Mouse (Mus musculus): ENCODE results near the gene Srrm3. TPM values are rescaled to one million over a fixed set of nuclear protein-coding genes. Genes with fewer than 3 reads are reported as not detected.

Gene Srrm3
- polyA plus RNA-seq, 1 experiment from 2014 or later = 49.3 TPM

DNA sequence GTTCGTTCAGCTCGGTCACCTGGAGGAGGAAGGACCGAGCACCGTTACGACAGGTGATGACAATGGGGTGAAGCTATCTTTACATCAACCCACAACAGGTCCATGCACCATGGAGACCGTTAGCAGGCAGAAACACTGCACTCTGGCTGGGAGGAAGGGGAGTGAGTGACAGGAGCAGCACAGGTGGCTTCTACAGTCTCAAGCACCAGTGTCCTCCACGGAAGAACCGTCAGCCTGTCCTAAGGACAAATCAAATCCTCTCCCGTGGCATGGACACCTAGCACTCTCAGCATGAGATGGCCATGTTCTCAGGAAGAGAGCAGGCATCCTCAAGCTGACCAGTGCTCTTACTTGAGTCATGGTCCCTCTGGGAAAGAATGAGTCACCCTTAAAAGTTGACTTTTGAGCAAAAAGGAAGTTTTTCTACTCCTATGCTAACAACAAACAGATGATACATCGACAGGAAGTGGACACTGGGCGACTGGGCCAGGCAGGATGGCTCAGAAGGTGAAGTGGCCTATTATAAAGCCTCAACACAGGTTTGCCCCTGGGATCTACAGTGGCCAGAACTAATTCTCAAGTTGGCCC, 105.0 kb downstream of the Srrm3 start:
- no peak for ATAC-seq (ENCODE audit: low FRiP score)
- peaks cover 85% of the 10 kb centered on the region for H3K36me3 ChIP-seq (replicated peaks; ENCODE audit: control insufficient read depth, insufficient read depth)
- WGBS = 90% methylated on average over 11 of the region's 11 CpGs

GRCm38 (mm10) chr5:135913201-135913600, 106.5 kb downstream of the Srrm3 start:
- DNase-seq (ENCODE audit: low spot score) = no peak
- Histone ChIP-seq H3K4me2 (replicated peaks) (no peak overlapping the region), H3K9ac (no peak overlapping the region), H3K4me1 (replicated peaks; ENCODE audit: control insufficient read depth, insufficient read depth, low read length) (no peaks in the 10 kb centered on the region), H3K4me3 (replicated peaks; ENCODE audit: low read length) (no peak overlapping the region), H3K27ac (no peak overlapping the region), H3K27me3 (ENCODE audit: control insufficient read depth, insufficient read depth, low read length) (no peaks in the 10 kb centered on the region), H3K9me3 (ENCODE audit: control insufficient read depth, low read length) (no peaks in the 10 kb centered on the region), H3K36me3 (replicated peaks; ENCODE audit: control insufficient read depth, insufficient read depth) (peaks cover 83% of the 10 kb centered on the region)
- no peak for ATAC-seq (ENCODE audit: low FRiP score)
- WGBS = 86% methylated on average over 5 of the region's 5 CpGs

More for the DNA sequence above, 105.0 kb downstream of the Srrm3 start:
- no peak for DNase-seq (ENCODE audit: low spot score)
- H3K9ac ChIP-seq = no peak overlapping the region
- H3K4me1 ChIP-seq (replicated peaks; ENCODE audit: control insufficient read depth, insufficient read depth, low read length) = no peaks in the 10 kb centered on the region
- H3K4me3 ChIP-seq (replicated peaks; ENCODE audit: low read length) = no peak overlapping the region
- H3K9me3 ChIP-seq (ENCODE audit: control insufficient read depth, low read length) = no peaks in the 10 kb centered on the region
- H3K4me2 ChIP-seq (replicated peaks) = no peak overlapping the region
- H3K27me3 ChIP-seq (ENCODE audit: control insufficient read depth, insufficient read depth, low read length) = no peaks in the 10 kb centered on the region
- H3K27ac ChIP-seq = no peak overlapping the region

DNA sequence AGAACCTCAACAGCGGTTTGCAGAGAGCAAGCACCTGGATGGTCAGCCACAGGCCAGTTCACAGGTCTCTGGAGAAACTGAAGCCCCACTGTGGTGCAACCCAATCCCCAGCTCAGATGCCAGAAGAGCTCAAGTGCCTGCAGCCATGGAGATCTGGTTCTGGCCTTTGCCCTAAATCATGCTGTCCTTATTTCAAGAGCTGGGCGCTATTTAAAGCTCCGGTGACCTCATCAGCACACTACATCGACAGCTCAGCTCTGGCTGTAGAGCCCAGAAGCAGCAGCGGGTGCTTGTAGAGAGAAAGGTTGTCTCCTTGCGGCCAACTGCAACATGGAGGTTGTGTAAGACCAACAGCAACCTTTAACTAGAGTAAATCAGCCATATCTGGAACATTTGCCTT, 107.5 kb downstream of the Srrm3 start:
- no peak overlapping the region for H3K27ac ChIP-seq
- H3K4me2 ChIP-seq (replicated peaks) = no peak overlapping the region
- H3K4me1 ChIP-seq (replicated peaks; ENCODE audit: control insufficient read depth, insufficient read depth, low read length) = no peaks in the 10 kb centered on the region
- 88% methylated on average over 6 of the region's 6 CpGs for WGBS
- DNase-seq (ENCODE audit: low spot score) = no peak
- no peak overlapping the region for H3K9ac ChIP-seq
- H3K36me3 ChIP-seq (replicated peaks; ENCODE audit: control insufficient read depth, insufficient read depth) = peaks cover 83% of the 10 kb centered on the region
- ATAC-seq (ENCODE audit: low FRiP score) = no peak
- no peaks in the 10 kb centered on the region for H3K27me3 ChIP-seq (ENCODE audit: control insufficient read depth, insufficient read depth, low read length)
- no peak overlapping the region for H3K4me3 ChIP-seq (replicated peaks; ENCODE audit: low read length)
- H3K9me3 ChIP-seq (ENCODE audit: control insufficient read depth, low read length) = no peaks in the 10 kb centered on the region

DNA sequence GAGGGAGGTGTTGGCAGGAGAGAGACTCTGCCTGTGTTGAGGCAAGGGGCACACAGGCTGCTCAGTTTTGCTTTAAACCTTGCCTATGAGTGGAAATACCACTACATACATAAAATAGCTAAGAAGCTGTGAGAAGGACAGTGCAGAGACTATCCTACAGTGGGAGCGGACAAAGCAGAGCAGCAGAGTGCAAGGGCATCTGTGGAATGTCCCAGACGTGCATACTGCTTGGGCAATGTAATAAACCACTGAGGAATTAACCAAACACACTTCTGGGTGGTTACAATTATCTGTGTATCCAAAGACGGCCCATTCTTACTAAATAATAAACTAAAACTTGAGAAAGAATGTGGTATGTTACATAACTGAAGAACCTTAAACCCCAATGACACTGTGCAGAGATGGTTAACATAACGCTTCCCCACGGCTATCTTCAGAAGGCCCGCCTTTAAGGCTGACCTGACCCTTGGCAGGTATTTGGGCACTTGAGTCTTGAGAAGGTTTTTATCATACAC, 109.4 kb downstream of the Srrm3 start:
- 91% methylated on average over 6 of the region's 6 CpGs for WGBS

DNA sequence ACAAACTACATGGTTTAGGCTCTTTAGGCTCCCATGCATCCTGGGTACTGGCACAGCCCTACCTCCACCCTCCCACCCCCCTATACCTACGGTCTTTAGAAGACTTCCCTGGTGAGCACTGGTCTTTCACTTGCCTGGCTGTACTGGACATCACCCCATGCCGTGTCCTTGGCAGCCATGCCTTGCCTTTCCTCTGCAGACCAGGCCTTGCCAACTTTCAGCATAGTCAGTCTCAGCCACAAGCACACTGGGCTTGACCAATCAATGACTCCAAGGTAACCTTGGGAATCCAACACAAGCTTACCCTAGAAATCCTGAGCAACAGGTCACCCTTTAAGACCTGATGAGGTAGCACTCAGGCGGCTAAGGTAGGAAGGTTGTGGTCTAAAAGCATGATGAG, 109.9 kb downstream of the Srrm3 start:
- no peak overlapping the region for H3K9ac ChIP-seq
- H3K36me3 ChIP-seq (replicated peaks; ENCODE audit: control insufficient read depth, insufficient read depth) = peaks cover 79% of the 10 kb centered on the region
- H3K27ac ChIP-seq = no peak overlapping the region
- no peaks in the 10 kb centered on the region for H3K4me1 ChIP-seq (replicated peaks; ENCODE audit: control insufficient read depth, insufficient read depth, low read length)
- ATAC-seq (ENCODE audit: low FRiP score) (no peak), DNase-seq (ENCODE audit: low spot score) (no peak)
- WGBS = 96% methylated on average over 3 of the region's 3 CpGs
- H3K27me3 ChIP-seq (ENCODE audit: control insufficient read depth, insufficient read depth, low read length) = no peaks in the 10 kb centered on the region
- no peak overlapping the region for H3K4me3 ChIP-seq (replicated peaks; ENCODE audit: low read length)
- no peak overlapping the region for H3K4me2 ChIP-seq (replicated peaks)
- no peaks in the 10 kb centered on the region for H3K9me3 ChIP-seq (ENCODE audit: control insufficient read depth, low read length)

More for the DNA sequence above, 109.4 kb downstream of the Srrm3 start:
- no peak for ATAC-seq (ENCODE audit: low FRiP score)
- no peak overlapping the region for H3K9ac ChIP-seq
- H3K9me3 ChIP-seq (ENCODE audit: control insufficient read depth, low read length) = no peaks in the 10 kb centered on the region
- DNase-seq (ENCODE audit: low spot score) = no peak
- no peaks in the 10 kb centered on the region for H3K27me3 ChIP-seq (ENCODE audit: control insufficient read depth, insufficient read depth, low read length)
- no peak overlapping the region for H3K4me3 ChIP-seq (replicated peaks; ENCODE audit: low read length)
- H3K4me2 ChIP-seq (replicated peaks) = no peak overlapping the region
- H3K27ac ChIP-seq = no peak overlapping the region
- H3K36me3 ChIP-seq (replicated peaks; ENCODE audit: control insufficient read depth, insufficient read depth) = peaks cover 79% of the 10 kb centered on the region
- H3K4me1 ChIP-seq (replicated peaks; ENCODE audit: control insufficient read depth, insufficient read depth, low read length) = no peaks in the 10 kb centered on the region

- no peak overlapping the region for H3K9ac ChIP-seq
- WGBS = 93% methylated on average over 8 of the region's 8 CpGs
Observed at GRCm38 (mm10) chr5:135917327-135918058, 110.8 kb downstream of the Srrm3 start.

DNA sequence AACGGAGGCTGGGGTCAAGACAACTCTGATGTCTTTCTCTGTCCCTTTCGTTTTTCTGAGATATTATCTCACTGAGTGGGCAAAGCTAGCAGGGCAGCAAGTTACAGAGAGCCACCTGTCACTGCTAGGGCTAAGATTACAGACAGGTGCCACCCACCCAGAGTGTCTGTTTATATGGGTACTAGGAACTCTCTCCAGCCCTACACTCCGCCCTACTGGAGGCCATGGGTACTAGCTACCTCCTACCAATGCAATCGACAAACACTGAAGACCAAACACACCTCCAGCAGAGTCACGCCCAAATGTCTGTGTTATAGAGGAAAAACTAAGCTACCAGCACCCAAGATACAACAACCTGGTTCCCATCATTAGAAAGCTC, 111.4 kb downstream of the Srrm3 start:
- ATAC-seq (ENCODE audit: low FRiP score) = no peak
- 96% methylated on average over 5 of the region's 5 CpGs for WGBS
- H3K36me3 ChIP-seq (replicated peaks; ENCODE audit: control insufficient read depth, insufficient read depth) = peaks cover 82% of the 10 kb centered on the region
- no peaks in the 10 kb centered on the region for H3K9me3 ChIP-seq (ENCODE audit: control insufficient read depth, low read length)
- H3K4me1 ChIP-seq (replicated peaks; ENCODE audit: control insufficient read depth, insufficient read depth, low read length) = no peaks in the 10 kb centered on the region
- H3K4me3 ChIP-seq (replicated peaks; ENCODE audit: low read length) = no peak overlapping the region
- no peak for DNase-seq (ENCODE audit: low spot score)
- no peak overlapping the region for H3K27ac ChIP-seq
- H3K4me2 ChIP-seq (replicated peaks) = no peak overlapping the region
- no peaks in the 10 kb centered on the region for H3K27me3 ChIP-seq (ENCODE audit: control insufficient read depth, insufficient read depth, low read length)
- no peak overlapping the region for H3K9ac ChIP-seq

More at GRCm38 (mm10) chr5:135917327-135918058, 110.8 kb downstream of the Srrm3 start:
- H3K27ac ChIP-seq = no peak overlapping the region
- H3K4me3 ChIP-seq (replicated peaks; ENCODE audit: low read length) = no peak overlapping the region
- no peak for DNase-seq (ENCODE audit: low spot score)
- H3K4me1 ChIP-seq (replicated peaks; ENCODE audit: control insufficient read depth, insufficient read depth, low read length) = no peaks in the 10 kb centered on the region
- H3K4me2 ChIP-seq (replicated peaks) = no peak overlapping the region
- no peak for ATAC-seq (ENCODE audit: low FRiP score)
- no peaks in the 10 kb centered on the region for H3K9me3 ChIP-seq (ENCODE audit: control insufficient read depth, low read length)
- H3K27me3 ChIP-seq (ENCODE audit: control insufficient read depth, insufficient read depth, low read length) = no peaks in the 10 kb centered on the region
- peaks cover 80% of the 10 kb centered on the region for H3K36me3 ChIP-seq (replicated peaks; ENCODE audit: control insufficient read depth, insufficient read depth)

- Histone ChIP-seq H3K4me1 (replicated peaks; ENCODE audit: control insufficient read depth, insufficient read depth, low read length) (no peaks in the 10 kb centered on the region), H3K36me3 (replicated peaks; ENCODE audit: control insufficient read depth, insufficient read depth) (peaks cover 84% of the 10 kb centered on the region), H3K4me3 (replicated peaks; ENCODE audit: low read length) (no peak overlapping the region), H3K27ac (no peak overlapping the region), H3K4me2 (replicated peaks) (no peak overlapping the region), H3K9me3 (ENCODE audit: control insufficient read depth, low read length) (no peaks in the 10 kb centered on the region), H3K27me3 (ENCODE audit: control insufficient read depth, insufficient read depth, low read length) (no peaks in the 10 kb centered on the region), H3K9ac (no peak overlapping the region)
- DNase-seq (ENCODE audit: low spot score) = no peak
- WGBS = 94% methylated on average over 5 of the region's 5 CpGs
- ATAC-seq (ENCODE audit: low FRiP score) = no peak
Observed at GRCm38 (mm10) chr5:135918593-135918992, 111.9 kb downstream of the Srrm3 start.

DNA sequence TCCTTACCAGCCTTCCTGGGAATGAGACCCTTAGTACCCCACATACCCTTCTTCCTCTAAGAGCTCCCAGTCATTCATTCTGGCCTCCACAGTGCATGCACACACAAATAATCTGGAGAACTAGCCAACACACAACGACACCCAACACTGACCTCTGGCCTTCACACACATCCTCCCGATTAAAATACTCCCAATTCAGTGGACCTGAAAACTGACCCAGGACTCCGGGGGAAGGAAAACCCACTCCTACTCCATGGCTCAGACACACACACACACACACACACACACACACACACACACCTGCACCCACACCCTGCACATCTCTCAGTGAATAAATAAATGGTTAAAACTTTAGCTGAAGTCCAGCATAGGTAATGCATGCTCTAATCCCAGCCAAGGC, 113.2 kb downstream of the Srrm3 start:
- Histone ChIP-seq H3K27ac (no peak overlapping the region), H3K4me3 (replicated peaks; ENCODE audit: low read length) (no peak overlapping the region), H3K27me3 (ENCODE audit: control insufficient read depth, insufficient read depth, low read length) (no peaks in the 10 kb centered on the region), H3K36me3 (replicated peaks; ENCODE audit: control insufficient read depth, insufficient read depth) (peaks cover 85% of the 10 kb centered on the region), H3K9ac (no peak overlapping the region), H3K4me2 (replicated peaks) (no peak overlapping the region), H3K4me1 (replicated peaks; ENCODE audit: control insufficient read depth, insufficient read depth, low read length) (no peaks in the 10 kb centered on the region), H3K9me3 (ENCODE audit: control insufficient read depth, low read length) (no peaks in the 10 kb centered on the region)
- WGBS = 87% methylated on average over 3 of the region's 3 CpGs
- DNase-seq (ENCODE audit: low spot score) (no peak), ATAC-seq (ENCODE audit: low FRiP score) (no peak)

Data from hindbrain, embryonic 14.5 days (tissue).